Mouse (Mus musculus): Measurements from ENCODE around the gene Nr1h5. TPM values are rescaled to one million over a fixed set of nuclear protein-coding genes. Genes with fewer than 3 reads are reported as not detected.

Nr1h5 gene
- 0.13 and 0.37 TPM in 2 replicates for polyA plus RNA-seq (2015; fragmentation: Nextera tagmentation; extraction: Ambion mirVana)

GRCm38 (mm10) chr3:102964033-102964432 lies at the start of gene Nr1h5:
TSS of gene Nr1h5 (minus strand) at chr3:102964133.
- H3K27me3 ChIP-seq (replicated peaks) = no peaks in the 10 kb centered on the region
- H3K4me1 ChIP-seq = no peaks in the 10 kb centered on the region
- H3K9ac ChIP-seq = no peak within 1 kb of the TSS
- H3K4me2 ChIP-seq = no peak within 1 kb of the TSS
- H3K27ac ChIP-seq = no peak within 1 kb of the TSS
- no peak within 1 kb of the TSS for H3K4me3 ChIP-seq (replicated peaks)
- ATAC-seq (ENCODE audit: insufficient read depth, low FRiP score, low read depth) = no peak
- WGBS = 14% methylated on average over 3 of the region's 3 CpGs
- no peaks in the 10 kb centered on the region for H3K36me3 ChIP-seq
- H3K9me3 ChIP-seq = no peaks in the 10 kb centered on the region

- 93% methylated on average over 7 of the region's 7 CpGs for WGBS
- Histone ChIP-seq H3K27ac (no peak overlapping the region), H3K9me3 (no peaks in the 10 kb centered on the region), H3K36me3 (peaks cover 27% of the 10 kb centered on the region), H3K27me3 (replicated peaks) (no peaks in the 10 kb centered on the region), H3K4me2 (no peak overlapping the region), H3K4me3 (replicated peaks) (no peak overlapping the region), H3K9ac (no peak overlapping the region), H3K4me1 (0 out of 2 replicates have a peak, but pooled peaks cover 5% of the 10 kb centered on the region)
- ATAC-seq (ENCODE audit: insufficient read depth, low FRiP score, low read depth) = no peak
Measured at GRCm38 (mm10) chr3:103001595-103001994, 37.7 kb upstream of the Nr1h5 start.

- H3K4me2 ChIP-seq = no peak overlapping the region
- no peaks in the 10 kb centered on the region for H3K9me3 ChIP-seq
- H3K27ac ChIP-seq = no peak overlapping the region
- WGBS = 86% methylated on average over 3 of the region's 3 CpGs
- ATAC-seq (ENCODE audit: insufficient read depth, low FRiP score, low read depth) = no peak
- no peak overlapping the region for H3K9ac ChIP-seq
- 0 out of 2 replicates have a peak, but pooled peaks cover 8% of the 10 kb centered on the region for H3K4me1 ChIP-seq
- H3K4me3 ChIP-seq (replicated peaks) = no peak overlapping the region
- H3K36me3 ChIP-seq = peaks cover 24% of the 10 kb centered on the region
- H3K27me3 ChIP-seq (replicated peaks) = no peaks in the 10 kb centered on the region
Measured at GRCm38 (mm10) chr3:102997591-102997990, 33.7 kb upstream of the Nr1h5 start.

- Histone ChIP-seq H3K27ac (no peak overlapping the region), H3K27me3 (replicated peaks) (no peaks in the 10 kb centered on the region), H3K9me3 (no peaks in the 10 kb centered on the region), H3K4me3 (replicated peaks) (no peak overlapping the region; the same call in 1 of the 2 replicates), H3K36me3 (peaks cover 21% of the 10 kb centered on the region), H3K4me1 (0 out of 2 replicates have a peak, but pooled peaks cover 8% of the 10 kb centered on the region), H3K9ac (no peak overlapping the region), H3K4me2 (no peak overlapping the region)
- WGBS = 66% methylated on average over 10 of the region's 10 CpGs
- no peak for ATAC-seq (ENCODE audit: insufficient read depth, low FRiP score, low read depth)
Measured at GRCm38 (mm10) chr3:102997036-102997435, 33.1 kb upstream of the Nr1h5 start.

GRCm38 (mm10) chr3:102995605-102996321 lies 31.8 kb upstream of the Nr1h5 start, which contains the start of gene Sike1:
TSS of gene Sike1 (plus strand) at chr3:102995708.
- Histone ChIP-seq H3K27ac (peak within 1 kb of the TSS; percentile 96), H3K36me3 (peaks cover 17% of the 10 kb centered on the region), H3K9ac (peak within 1 kb of the TSS; percentile 71; the same call in 1 of the 2 replicates), H3K4me2 (peak within 1 kb of the TSS; percentile 57), H3K9me3 (no peaks in the 10 kb centered on the region), H3K27me3 (replicated peaks) (no peaks in the 10 kb centered on the region), H3K4me3 (replicated peaks) (peak within 1 kb of the TSS; percentile 80), H3K4me1 (0 out of 2 replicates have a peak, but pooled peaks cover 8% of the 10 kb centered on the region)
- peak; percentile 98 for ATAC-seq (ENCODE audit: insufficient read depth, low FRiP score, low read depth)
- WGBS = under 1% methylated on average over 60 of the region's 60 CpGs

GRCm38 (mm10) chr3:102995233-102995604 lies 31.3 kb upstream of the Nr1h5 start:
- Histone ChIP-seq H3K9ac (no peak overlapping the region), H3K4me3 (replicated peaks) (peak overlapping the region; percentile 80), H3K27me3 (replicated peaks) (no peaks in the 10 kb centered on the region), H3K4me1 (0 out of 2 replicates have a peak, but pooled peaks cover 8% of the 10 kb centered on the region), H3K27ac (peak overlapping the region; percentile 96; the same call in 1 of the 2 replicates), H3K4me2 (peak overlapping the region; percentile 57), H3K9me3 (no peaks in the 10 kb centered on the region), H3K36me3 (peaks cover 13% of the 10 kb centered on the region)
- no peak for ATAC-seq (ENCODE audit: insufficient read depth, low FRiP score, low read depth)
- 46% methylated on average over 7 of the region's 7 CpGs for WGBS

GRCm38 (mm10) chr3:102992936-102993335 lies 29.0 kb upstream of the Nr1h5 start:
- H3K27ac ChIP-seq = no peak overlapping the region
- H3K9me3 ChIP-seq = no peaks in the 10 kb centered on the region
- 24% methylated on average over 3 of the region's 3 CpGs for WGBS
- H3K4me3 ChIP-seq (replicated peaks) = no peak overlapping the region
- H3K4me1 ChIP-seq = 0 out of 2 replicates have a peak, but pooled peaks cover 8% of the 10 kb centered on the region
- H3K4me2 ChIP-seq = no peak overlapping the region
- H3K9ac ChIP-seq = no peak overlapping the region
- H3K27me3 ChIP-seq (replicated peaks) = no peaks in the 10 kb centered on the region
- no peaks in the 10 kb centered on the region for H3K36me3 ChIP-seq
- no peak for ATAC-seq (ENCODE audit: insufficient read depth, low FRiP score, low read depth)

GRCm38 (mm10) chr3:102991041-102991440 lies 27.1 kb upstream of the Nr1h5 start:
- no peak for ATAC-seq (ENCODE audit: insufficient read depth, low FRiP score, low read depth)
- Histone ChIP-seq H3K36me3 (no peaks in the 10 kb centered on the region), H3K4me2 (no peak overlapping the region), H3K9me3 (no peaks in the 10 kb centered on the region), H3K9ac (no peak overlapping the region), H3K4me3 (replicated peaks) (no peak overlapping the region), H3K27me3 (replicated peaks) (no peaks in the 10 kb centered on the region), H3K4me1 (no peaks in the 10 kb centered on the region), H3K27ac (no peak overlapping the region)
- WGBS = 68% methylated on average over 8 of the region's 8 CpGs

GRCm38 (mm10) chr3:102980349-102980736 lies 16.4 kb upstream of the Nr1h5 start:
- Histone ChIP-seq H3K4me1 (no peaks in the 10 kb centered on the region), H3K4me3 (replicated peaks) (no peak overlapping the region), H3K36me3 (no peaks in the 10 kb centered on the region), H3K27me3 (replicated peaks) (no peaks in the 10 kb centered on the region), H3K4me2 (no peak overlapping the region), H3K27ac (no peak overlapping the region), H3K9ac (no peak overlapping the region), H3K9me3 (no peaks in the 10 kb centered on the region)
- 38% methylated on average over 3 of the region's 3 CpGs for WGBS
- ATAC-seq (ENCODE audit: insufficient read depth, low FRiP score, low read depth) = no peak

GRCm38 (mm10) chr3:102979550-102980348 lies 15.8 kb upstream of the Nr1h5 start:
- no peaks in the 10 kb centered on the region for H3K36me3 ChIP-seq
- H3K4me1 ChIP-seq = no peaks in the 10 kb centered on the region
- H3K9me3 ChIP-seq = no peaks in the 10 kb centered on the region
- H3K27me3 ChIP-seq (replicated peaks) = no peaks in the 10 kb centered on the region
- no peak overlapping the region for H3K27ac ChIP-seq
- ATAC-seq (ENCODE audit: insufficient read depth, low FRiP score, low read depth) = no peak
- H3K4me2 ChIP-seq = no peak overlapping the region
- no peak overlapping the region for H3K4me3 ChIP-seq (replicated peaks)
- no peak overlapping the region for H3K9ac ChIP-seq
- 29% methylated on average over 10 of the region's 10 CpGs for WGBS

GRCm38 (mm10) chr3:102976906-102977305 lies 13.0 kb upstream of the Nr1h5 start:
- 68% methylated on average over 4 of the region's 4 CpGs for WGBS
- Histone ChIP-seq H3K9me3 (no peaks in the 10 kb centered on the region), H3K4me1 (no peaks in the 10 kb centered on the region), H3K4me2 (no peak overlapping the region), H3K36me3 (no peaks in the 10 kb centered on the region), H3K27ac (no peak overlapping the region), H3K27me3 (replicated peaks) (no peaks in the 10 kb centered on the region), H3K9ac (no peak overlapping the region), H3K4me3 (replicated peaks) (no peak overlapping the region)
- ATAC-seq (ENCODE audit: insufficient read depth, low FRiP score, low read depth) = no peak

GRCm38 (mm10) chr3:102970508-102970907 lies 6.6 kb upstream of the Nr1h5 start:
- Histone ChIP-seq H3K27me3 (replicated peaks) (no peaks in the 10 kb centered on the region), H3K9ac (no peak overlapping the region), H3K4me3 (replicated peaks) (no peak overlapping the region), H3K36me3 (no peaks in the 10 kb centered on the region), H3K9me3 (no peaks in the 10 kb centered on the region), H3K4me1 (no peaks in the 10 kb centered on the region), H3K4me2 (no peak overlapping the region), H3K27ac (no peak overlapping the region)
- 64% methylated on average over 3 of the region's 3 CpGs for WGBS
- no peak for ATAC-seq (ENCODE audit: insufficient read depth, low FRiP score, low read depth)

All from stomach, embryonic 15.5 days (tissue).